Mouse (Mus musculus): ENCODE data around the gene H2al1k. TPM values are rescaled to one million over a fixed set of nuclear protein-coding genes. Genes with fewer than 3 reads are reported as not detected.
"Not testable (repeated sequence)": the region's sequence is repeated elsewhere in the genome, so short reads cannot be mapped to it uniquely, and the experiment has no call there.

The H2al1k gene
- not detected for total RNA-seq (2021)

GRCm38 (mm10) chrX:9350327-9350726, at the start of gene H2al1k:
TSS of gene H2al1k (plus strand) at chrX:9350627.
- intact Hi-C loops (cut with DNase I); DNase-seq (ENCODE audit: low spot score in 2 of 2): not testable (repeated sequence)

- no peak for DNase-seq (ENCODE audit: low spot score in 2 of 2)
- intact Hi-C loops (cut with DNase I), result no loop called here
These were observed 47.6 kb upstream of the H2al1k start for GRCm38 (mm10) chrX:9302791-9303190.

GRCm38 (mm10) chrX:9303455-9303854, 47.0 kb upstream of the H2al1k start:
- no peak for DNase-seq (ENCODE audit: low spot score in 2 of 2)
- intact Hi-C loops (cut with DNase I), result no loop called here

- intact Hi-C loops (cut with DNase I); DNase-seq (ENCODE audit: low spot score in 2 of 2): not testable (repeated sequence)
These were observed 34.0 kb upstream of the H2al1k start for GRCm38 (mm10) chrX:9316457-9316856.

GRCm38 (mm10) chrX:9327954-9328353, 22.5 kb upstream of the H2al1k start:
- not testable (repeated sequence) for DNase-seq (ENCODE audit: low spot score in 2 of 2)
- intact Hi-C loops (cut with DNase I), result loop anchor here (10.0 kb wide), 1 partner anchor 197 kb away; no protein-coding TSS in a partner anchor

- intact Hi-C loops (cut with DNase I), result not testable (repeated sequence)
These were observed 18.0 kb upstream of the H2al1k start for GRCm38 (mm10) chrX:9332366-9332962.

GRCm38 (mm10) chrX:9333035-9333434, 17.4 kb upstream of the H2al1k start:
- peak in 1 of 2 experiments; percentile 18 for DNase-seq (ENCODE audit: low spot score in 2 of 2)
- intact Hi-C loops (cut with DNase I), result not testable (repeated sequence)

More at GRCm38 (mm10) chrX:9332366-9332962, 18.0 kb upstream of the H2al1k start:
- DNase-seq (ENCODE audit: low spot score in 2 of 2), result not testable (repeated sequence)

- DNase-seq (ENCODE audit: low spot score in 2 of 2); intact Hi-C loops (cut with DNase I): not testable (repeated sequence)
These were observed 15.4 kb upstream of the H2al1k start for GRCm38 (mm10) chrX:9334996-9335395.

- intact Hi-C loops (cut with DNase I); DNase-seq (ENCODE audit: low spot score in 2 of 2): not testable (repeated sequence)
These were observed 23.6 kb downstream of the H2al1k start for GRCm38 (mm10) chrX:9374012-9374411.

GRCm38 (mm10) chrX:9375927-9376326, 25.5 kb downstream of the H2al1k start:
- intact Hi-C loops (cut with DNase I); DNase-seq (ENCODE audit: low spot score in 2 of 2): not testable (repeated sequence)

Other genes starting within 250 kb of the H2al1k start
- gene 4930402K13Rik, start 246.1 kb upstream of the H2al1k start, total RNA-seq (2021), result not detected
- 1 to 10 TPM; 5.8 to 6.9 TPM for gene Lancl3, start 150.7 kb upstream of the H2al1k start, total RNA-seq (2021)
- not detected for gene Gm14862, start 93.7 kb upstream of the H2al1k start, total RNA-seq (2021)
- 10 to 100 TPM; 13.2 to 15.7 TPM for gene Xk, start 77.9 kb upstream of the H2al1k start, total RNA-seq (2021)
- gene H2al1m, start 66.9 kb upstream of the H2al1k start, total RNA-seq (2021), result not detected
- under 1 TPM; 0.30 to 0.45 TPM for gene Cybb, start 137.1 kb downstream of the H2al1k start, total RNA-seq (2021)
- gene H2al1o, start 221.8 kb downstream of the H2al1k start, total RNA-seq (2021), result not detected

Data from left cerebral cortex, postnatal 36 days (tissue).